Mouse (Mus musculus): ENCODE data around the gene Ndufa13. TPM values are rescaled to one million over a fixed set of nuclear protein-coding genes. Genes with fewer than 3 reads are reported as not detected.

Ndufa13 gene
- polyA plus RNA-seq, 1 experiment, result 195 TPM

DNA sequence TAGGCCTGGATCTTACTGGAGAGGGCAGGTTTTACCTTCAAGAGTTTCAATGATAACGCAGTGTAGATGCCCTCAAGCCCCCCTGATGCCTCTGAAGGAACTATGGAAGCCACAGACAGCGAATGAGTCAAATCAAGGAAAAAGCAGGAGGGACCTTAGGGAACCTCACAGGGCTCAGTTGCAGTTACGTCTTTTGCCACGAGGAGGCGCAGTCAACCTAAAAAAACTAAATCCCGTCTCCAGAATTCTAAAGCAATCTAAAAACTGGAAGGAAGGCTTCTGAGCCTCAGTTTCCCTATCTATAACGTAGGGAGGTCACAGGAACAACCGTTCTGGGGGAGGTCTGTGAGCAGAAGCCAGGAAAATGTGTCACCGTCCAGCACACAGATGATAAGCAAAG, 28.2 kb downstream of the Ndufa13 start:
- TF ChIP-seq GATA1 (IDR thresholded peaks at IDR 0.05; ENCODE audit: borderline replicate concordance, low read length) (no peak), FLI1 (IDR thresholded peaks at IDR 0.05; ENCODE audit: low read length) (no peak)
- H3K36me3 ChIP-seq (replicated peaks; ENCODE audit: low read length), result no peaks in the 10 kb centered on the region
- H3K9me3 ChIP-seq, result no peaks in the 10 kb centered on the region
- peaks cover 18% of the 10 kb centered on the region for H3K4me1 ChIP-seq
- peaks cover 69% of the 10 kb centered on the region for H3K27me3 ChIP-seq (replicated peaks)
- peak overlapping the region; percentile 57 for H3K4me3 ChIP-seq (replicated peaks)

GRCm38 (mm10) chr8:69870907-69871306, 31.5 kb downstream of the Ndufa13 start:
- Histone ChIP-seq H3K4me1 (peaks cover 16% of the 10 kb centered on the region), H3K4me3 (replicated peaks) (no peak overlapping the region), H3K36me3 (replicated peaks; ENCODE audit: low read length) (no peaks in the 10 kb centered on the region), H3K9me3 (no peaks in the 10 kb centered on the region), H3K27me3 (replicated peaks) (peaks cover 55% of the 10 kb centered on the region)
- TF ChIP-seq GATA1 (IDR thresholded peaks at IDR 0.05; ENCODE audit: borderline replicate concordance, low read length) (no peak), FLI1 (IDR thresholded peaks at IDR 0.05; ENCODE audit: low read length) (no peak)

DNA sequence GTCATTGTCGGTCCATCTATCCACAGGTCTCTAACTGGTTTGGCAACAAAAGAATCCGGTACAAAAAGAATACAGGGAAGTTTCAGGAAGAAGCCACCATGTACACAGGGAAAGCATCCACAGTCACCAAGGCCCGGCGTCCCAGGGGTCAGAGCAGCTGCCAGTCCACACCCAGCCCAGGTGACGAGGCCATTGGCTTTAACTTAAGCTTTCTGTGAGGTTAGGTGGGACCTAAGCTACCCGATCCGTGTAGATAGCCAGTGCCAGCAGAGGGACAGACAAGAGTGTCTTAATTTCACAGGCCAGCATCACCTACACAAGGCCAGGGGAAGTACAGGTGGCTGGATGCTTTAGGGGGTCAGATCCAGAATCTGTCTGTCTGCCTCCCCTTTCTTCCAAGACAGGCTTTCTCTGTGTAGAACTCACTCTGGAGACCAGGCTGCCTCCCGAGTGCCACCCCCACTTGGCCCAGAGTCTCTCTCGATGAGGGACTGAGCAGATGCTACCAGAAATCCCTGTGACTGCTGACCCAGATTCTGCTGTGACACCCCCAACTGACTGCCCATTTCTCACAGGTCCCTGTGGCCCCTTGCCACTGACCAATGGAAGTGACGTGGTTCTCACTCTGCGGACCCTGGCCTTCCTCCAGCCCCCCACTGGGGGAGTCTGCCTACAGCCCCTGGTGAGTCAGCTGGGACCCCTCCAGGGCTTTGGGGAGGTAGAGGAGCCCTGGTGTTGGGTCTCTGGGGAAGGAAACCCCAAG, 32.2 kb downstream of the Ndufa13 start:
- no peaks in the 10 kb centered on the region for H3K9me3 ChIP-seq
- H3K36me3 ChIP-seq (replicated peaks; ENCODE audit: low read length), result no peaks in the 10 kb centered on the region
- TF ChIP-seq GATA1 (IDR thresholded peaks at IDR 0.05; ENCODE audit: borderline replicate concordance, low read length) (no peak), FLI1 (IDR thresholded peaks at IDR 0.05; ENCODE audit: low read length) (no peak)
- no peak overlapping the region for H3K4me3 ChIP-seq (replicated peaks)
- peaks cover 15% of the 10 kb centered on the region for H3K4me1 ChIP-seq
- H3K27me3 ChIP-seq (replicated peaks), result peaks cover 54% of the 10 kb centered on the region

DNA sequence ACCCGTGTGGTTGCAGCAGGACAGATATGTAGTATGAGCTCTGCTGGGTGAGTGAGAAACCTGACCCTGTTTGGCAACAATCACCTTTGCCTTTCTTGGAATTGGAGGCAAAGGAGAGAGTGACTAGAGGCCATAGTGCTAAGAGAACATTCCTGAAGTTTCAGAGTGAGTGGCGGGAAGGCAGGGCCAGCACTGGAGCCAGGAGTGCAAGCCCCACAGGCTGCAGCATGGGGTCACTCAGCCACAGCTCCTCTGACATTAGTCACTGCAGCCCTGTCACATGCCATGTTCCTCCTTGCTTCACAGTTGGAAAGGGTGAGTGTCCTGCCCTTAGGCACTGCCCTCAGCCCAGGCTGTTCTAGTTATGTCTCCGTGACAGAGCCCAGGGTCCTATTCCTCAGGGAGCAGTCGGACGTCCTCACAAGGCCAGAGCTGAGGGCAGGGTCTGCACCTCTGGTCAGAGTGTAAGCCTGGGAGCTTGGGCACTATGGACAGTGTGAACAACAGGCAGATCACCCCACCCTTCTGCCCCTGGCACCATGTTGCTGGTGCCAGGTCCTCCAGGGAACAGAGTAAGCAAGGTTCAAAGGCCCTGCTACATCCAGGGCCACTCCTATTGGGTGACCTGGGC, 34.5 kb downstream of the Ndufa13 start:
- no peak for TF ChIP-seq FLI1 (IDR thresholded peaks at IDR 0.05; ENCODE audit: low read length)
- no peak for TF ChIP-seq GATA1 (IDR thresholded peaks at IDR 0.05; ENCODE audit: borderline replicate concordance, low read length)
- Histone ChIP-seq H3K9me3 (no peaks in the 10 kb centered on the region), H3K4me1 (peaks cover 13% of the 10 kb centered on the region; the same call in 1 of the 2 replicates), H3K27me3 (replicated peaks) (peaks cover 59% of the 10 kb centered on the region), H3K36me3 (replicated peaks; ENCODE audit: low read length) (no peaks in the 10 kb centered on the region), H3K4me3 (replicated peaks) (no peak overlapping the region)

- Histone ChIP-seq H3K4me1 (peaks cover 9% of the 10 kb centered on the region; the same call in 1 of the 2 replicates), H3K4me3 (replicated peaks) (no peak overlapping the region), H3K9me3 (no peaks in the 10 kb centered on the region), H3K36me3 (replicated peaks; ENCODE audit: low read length) (no peaks in the 10 kb centered on the region), H3K27me3 (replicated peaks) (peaks cover 36% of the 10 kb centered on the region)
- no peak for TF ChIP-seq FLI1 (IDR thresholded peaks at IDR 0.05; ENCODE audit: low read length)
- no peak for TF ChIP-seq GATA1 (IDR thresholded peaks at IDR 0.05; ENCODE audit: borderline replicate concordance, low read length)
Observed at GRCm38 (mm10) chr8:69864180-69864579, 38.2 kb downstream of the Ndufa13 start.

GRCm38 (mm10) chr8:69863387-69864020, 38.9 kb downstream of the Ndufa13 start:
- Histone ChIP-seq H3K27me3 (replicated peaks) (peaks cover 40% of the 10 kb centered on the region), H3K4me1 (peaks cover 15% of the 10 kb centered on the region), H3K36me3 (replicated peaks; ENCODE audit: low read length) (no peaks in the 10 kb centered on the region), H3K9me3 (no peaks in the 10 kb centered on the region), H3K4me3 (replicated peaks) (no peak overlapping the region)
- TF ChIP-seq FLI1 (IDR thresholded peaks at IDR 0.05; ENCODE audit: low read length) (no peak), GATA1 (IDR thresholded peaks at IDR 0.05; ENCODE audit: borderline replicate concordance, low read length) (no peak)

- Histone ChIP-seq H3K27me3 (replicated peaks) (peaks cover 31% of the 10 kb centered on the region), H3K4me3 (replicated peaks) (no peak overlapping the region), H3K36me3 (replicated peaks; ENCODE audit: low read length) (no peaks in the 10 kb centered on the region), H3K4me1 (peaks cover 19% of the 10 kb centered on the region), H3K9me3 (no peaks in the 10 kb centered on the region)
- TF ChIP-seq GATA1 (IDR thresholded peaks at IDR 0.05; ENCODE audit: borderline replicate concordance, low read length) (no peak), FLI1 (IDR thresholded peaks at IDR 0.05; ENCODE audit: low read length) (no peak)
Observed at GRCm38 (mm10) chr8:69861251-69861650, 41.1 kb downstream of the Ndufa13 start.

DNA sequence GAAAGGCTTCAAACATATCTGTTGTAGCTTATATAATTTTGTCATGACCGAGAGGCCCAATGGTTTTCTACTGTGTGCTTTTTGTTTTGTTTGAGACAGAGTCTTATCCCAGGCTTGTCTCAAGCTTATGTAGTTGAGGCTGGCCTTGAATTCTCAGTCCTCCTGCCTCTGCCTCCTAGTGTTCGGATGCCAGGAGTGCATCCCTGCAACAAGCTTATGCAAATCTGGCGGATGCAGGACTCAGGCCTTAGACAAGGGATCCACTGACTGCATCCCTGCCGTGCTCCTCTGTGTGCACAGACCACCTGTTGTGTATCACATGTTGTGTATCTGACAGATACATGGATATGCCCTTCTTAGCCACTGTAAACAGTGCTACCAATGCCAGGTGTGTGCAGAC, 41.6 kb downstream of the Ndufa13 start:
- Histone ChIP-seq H3K36me3 (replicated peaks; ENCODE audit: low read length) (no peaks in the 10 kb centered on the region), H3K9me3 (no peaks in the 10 kb centered on the region), H3K4me3 (replicated peaks) (no peak overlapping the region), H3K27me3 (replicated peaks) (peaks cover 33% of the 10 kb centered on the region), H3K4me1 (peaks cover 19% of the 10 kb centered on the region)
- TF ChIP-seq GATA1 (IDR thresholded peaks at IDR 0.05; ENCODE audit: borderline replicate concordance, low read length) (no peak), FLI1 (IDR thresholded peaks at IDR 0.05; ENCODE audit: low read length) (no peak)

DNA sequence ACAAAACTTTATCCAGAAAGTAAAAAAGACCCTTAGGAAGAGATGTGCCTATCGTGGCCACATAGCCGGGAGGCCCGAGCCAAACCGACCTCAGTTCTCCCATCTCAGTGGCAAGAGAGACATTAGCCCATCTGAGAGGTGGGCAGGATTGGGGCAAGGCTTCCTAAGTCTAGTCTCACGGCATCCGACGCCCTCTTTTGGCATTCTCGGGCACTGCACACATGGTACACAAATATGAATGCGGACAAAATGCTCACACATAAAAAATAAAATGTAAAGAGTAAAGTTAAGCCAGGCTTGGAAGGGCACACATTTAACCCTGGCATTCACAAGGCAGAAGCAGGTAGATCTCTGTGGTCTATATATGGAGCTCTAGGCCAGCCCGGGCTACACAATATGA, 48.5 kb downstream of the Ndufa13 start:
- Histone ChIP-seq H3K4me3 (replicated peaks) (no peak overlapping the region), H3K4me1 (peaks cover 26% of the 10 kb centered on the region), H3K9me3 (peaks cover 5% of the 10 kb centered on the region; the same call in 1 of the 2 replicates), H3K36me3 (replicated peaks; ENCODE audit: low read length) (no peaks in the 10 kb centered on the region), H3K27me3 (replicated peaks) (peaks cover 21% of the 10 kb centered on the region)
- TF ChIP-seq GATA1 (IDR thresholded peaks at IDR 0.05; ENCODE audit: borderline replicate concordance, low read length) (no peak), FLI1 (IDR thresholded peaks at IDR 0.05; ENCODE audit: low read length) (no peak)

Data from megakaryocyte, embryonic 14.5 days (primary cell).